Mouse (Mus musculus) cerebellum, adult 2 months (tissue): ENCODE measurements around the gene Gm10320. TPM values are rescaled to one million over a fixed set of nuclear protein-coding genes. Genes with fewer than 3 reads are reported as not detected.

ENCODE experiments used
- DNase-seq, 2 experiments: peaks; one replicate each; pipeline ENCODE4 v3.0.0; 2021
- H3K27ac ChIP-seq: fragments of 200-500 bp; 2 replicates; pipeline ENCODE4 v1.5.1; 2012; ENCODE audit warnings: low read length, control low read depth, inconsistent platforms; ENCODE audit not compliant: insufficient read depth
- H3K27me3 ChIP-seq: fragments of 200-500 bp; 2 replicates; pipeline ENCODE4 v1.6.1; 2012; ENCODE audit warnings: inconsistent platforms, mild to moderate bottlenecking, low read length, moderate library complexity; ENCODE audit not compliant: control insufficient read depth, insufficient read depth
- H3K4me1 ChIP-seq: fragments of 200-500 bp; 2 replicates; pipeline ENCODE4 v1.6.1; 2011; ENCODE audit warnings: low read length; ENCODE audit not compliant: control insufficient read depth, insufficient read depth
- H3K4me3 ChIP-seq: fragments of 200-500 bp; replicated peaks from 2 replicates; pipeline ENCODE3; 2011; ENCODE audit warnings: mild to moderate bottlenecking, low read depth, low read length, control low read depth; ENCODE audit not compliant: insufficient read depth
- CTCF ChIP-seq: fragments of 200-500 bp; IDR thresholded peaks from 2 replicates; pipeline ENCODE4 v1.5.1; 2011; ENCODE audit warnings: low read depth, mild to moderate bottlenecking, control low read depth, low read length, moderate library complexity, borderline replicate concordance; ENCODE audit not compliant: insufficient read depth
- POLR2A ChIP-seq: fragments of 200-500 bp; IDR thresholded peaks from 2 replicates; pipeline ENCODE4 v1.6.1; 2011; ENCODE audit warnings: low read length, control low read depth, borderline replicate concordance; ENCODE audit not compliant: insufficient read depth
- WGBS: fragments of 180-500 bp; shearing (Covaris S2); methylation state at CpG from one replicate; pipeline ENCODE4 v1.1.7; 2018; 5-methylcytosine and 5-hydroxymethylcytosine counted together
- polyA plus RNA-seq: library from polyadenylated mRNA; depleted of rRNA; stranded (reverse); fragments of >200 nt; gene quantifications from 2 replicates; pipeline ENCODE4 v1.2.3, GENCODE M21; 2012

The Gm10320 gene
- polyA plus RNA-seq, 1 experiment = 0.34 TPM

DNA sequence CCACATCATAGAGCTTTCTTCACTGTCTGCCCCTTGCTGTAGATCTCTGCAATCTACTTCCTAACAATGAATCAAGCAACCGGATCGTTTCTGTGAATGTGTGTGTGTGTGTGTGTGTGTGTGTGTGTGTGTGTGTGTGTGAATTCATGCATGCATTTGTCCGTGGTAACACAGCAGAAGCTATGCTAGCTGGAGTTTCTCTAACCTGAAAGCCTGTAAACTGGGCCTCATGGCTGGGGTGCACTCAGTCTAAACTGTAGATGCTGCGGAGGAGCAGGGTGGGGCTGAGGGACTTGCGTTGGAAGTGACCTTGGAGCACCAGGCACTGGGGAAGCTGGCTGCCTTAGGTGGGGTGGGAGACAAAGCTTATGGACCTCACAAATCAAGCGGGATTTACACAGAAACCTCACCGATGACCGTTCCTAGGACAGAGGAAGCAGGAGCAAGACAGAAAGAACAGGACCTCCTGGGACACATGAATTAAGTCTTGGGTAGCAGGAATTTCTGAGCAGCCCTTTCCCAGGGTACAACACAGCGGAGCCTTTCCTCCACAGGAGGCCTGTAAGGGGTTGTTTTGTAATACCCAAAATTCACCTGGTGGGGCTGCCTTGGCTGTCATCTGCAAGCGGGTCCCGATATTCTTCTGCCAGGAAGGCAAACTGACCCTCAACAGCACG lies 41.0 kb upstream of the Gm10320 start:
- no peak overlapping the region for H3K27ac ChIP-seq
- peaks cover 4% of the 10 kb centered on the region; the same call in 1 of the 2 replicates for H3K4me1 ChIP-seq
- no peak for DNase-seq
- no peak overlapping the region for H3K4me3 ChIP-seq
- 52% methylated on average over 12 of the region's 12 CpGs for WGBS
- no peaks in the 10 kb centered on the region; the same call in 1 of the 2 replicates for H3K27me3 ChIP-seq
- TF ChIP-seq CTCF (no peak), POLR2A (no peak)

DNA sequence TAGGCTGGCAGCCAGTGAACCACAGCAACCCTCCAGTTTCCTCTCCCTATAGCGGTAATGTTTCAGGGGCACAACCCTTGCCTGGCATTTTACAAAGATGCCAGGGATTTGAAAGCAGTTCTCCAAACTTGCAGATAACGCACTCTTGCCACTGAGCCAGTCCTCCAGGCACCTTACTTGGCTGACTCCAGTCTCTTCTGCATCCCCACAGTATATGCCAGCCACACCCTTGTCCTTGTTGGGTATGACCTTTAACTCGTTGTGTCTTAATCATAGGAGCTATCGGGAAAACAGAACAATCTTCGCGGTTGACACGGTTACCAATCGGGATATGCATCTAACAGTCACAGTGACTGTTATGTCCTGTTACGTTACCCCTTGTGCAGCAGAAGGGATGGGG lies 40.2 kb upstream of the Gm10320 start:
- TF ChIP-seq CTCF = no peak
- TF ChIP-seq POLR2A = no peak
- Histone ChIP-seq H3K4me3 (no peak overlapping the region), H3K4me1 (peaks cover 4% of the 10 kb centered on the region; the same call in 1 of the 2 replicates), H3K27ac (no peak overlapping the region), H3K27me3 (no peaks in the 10 kb centered on the region; the same call in 1 of the 2 replicates)
- DNase-seq = no peak
- WGBS = 88% methylated on average over 9 of the region's 9 CpGs

DNA sequence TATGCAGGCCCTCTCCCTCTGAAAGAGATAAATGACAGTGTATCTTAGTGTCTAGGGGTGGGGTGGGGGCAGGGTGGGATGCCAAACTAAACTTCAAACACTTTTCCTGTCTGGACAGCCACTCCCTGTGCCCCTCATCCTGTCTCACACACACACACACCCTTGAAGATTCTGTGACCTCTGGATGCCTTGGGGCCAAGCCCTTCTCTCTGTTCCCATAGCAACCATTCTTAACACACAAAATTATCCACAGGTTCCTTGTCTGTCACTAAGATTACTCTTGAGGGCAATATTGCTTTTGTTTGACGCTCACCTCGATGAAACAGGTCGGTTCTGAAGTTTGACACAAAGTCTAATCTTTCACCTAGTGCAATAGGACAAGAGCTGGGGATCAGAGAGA lies 39.5 kb upstream of the Gm10320 start:
- H3K4me1 ChIP-seq = peaks cover 4% of the 10 kb centered on the region; the same call in 1 of the 2 replicates
- no peak for DNase-seq
- 48% methylated on average over 3 of the region's 3 CpGs for WGBS
- TF ChIP-seq POLR2A (no peak), CTCF (no peak)
- no peaks in the 10 kb centered on the region; the same call in 1 of the 2 replicates for H3K27me3 ChIP-seq
- H3K4me3 ChIP-seq = no peak overlapping the region
- H3K27ac ChIP-seq = no peak overlapping the region

DNA sequence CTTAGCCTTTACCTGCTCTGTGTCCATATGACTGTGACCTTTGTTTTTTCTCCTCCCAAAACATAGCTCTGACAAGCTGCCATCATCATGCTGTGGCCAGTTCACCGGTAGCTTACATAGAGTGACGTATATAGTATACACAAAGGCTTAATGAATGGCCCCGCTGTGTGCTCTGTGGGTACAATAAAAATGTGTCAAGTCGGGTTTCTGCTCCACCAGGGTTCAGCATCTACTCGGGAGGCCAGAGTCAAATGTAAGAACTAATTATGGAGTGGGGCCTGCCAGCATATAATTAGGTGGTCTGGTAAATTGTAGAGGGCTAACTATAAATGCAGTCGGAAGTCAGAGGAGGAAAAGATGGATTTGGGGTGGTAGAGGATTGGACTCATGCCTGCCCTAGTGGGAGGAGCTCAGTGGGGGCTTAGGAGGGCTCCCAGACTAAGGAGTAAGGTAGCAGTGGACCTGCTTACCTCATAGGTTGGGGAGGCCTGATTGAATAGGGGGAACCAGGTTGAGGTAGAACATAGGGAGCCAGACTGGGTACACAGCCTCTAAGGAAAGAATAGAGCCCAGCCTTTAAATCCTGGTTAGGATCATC lies 32.0 kb upstream of the Gm10320 start:
- Histone ChIP-seq H3K4me1 (no peaks in the 10 kb centered on the region), H3K27ac (no peak overlapping the region), H3K27me3 (no peaks in the 10 kb centered on the region), H3K4me3 (no peak overlapping the region)
- 44% methylated on average over 6 of the region's 6 CpGs for WGBS
- TF ChIP-seq CTCF (no peak), POLR2A (no peak)
- no peak for DNase-seq

DNA sequence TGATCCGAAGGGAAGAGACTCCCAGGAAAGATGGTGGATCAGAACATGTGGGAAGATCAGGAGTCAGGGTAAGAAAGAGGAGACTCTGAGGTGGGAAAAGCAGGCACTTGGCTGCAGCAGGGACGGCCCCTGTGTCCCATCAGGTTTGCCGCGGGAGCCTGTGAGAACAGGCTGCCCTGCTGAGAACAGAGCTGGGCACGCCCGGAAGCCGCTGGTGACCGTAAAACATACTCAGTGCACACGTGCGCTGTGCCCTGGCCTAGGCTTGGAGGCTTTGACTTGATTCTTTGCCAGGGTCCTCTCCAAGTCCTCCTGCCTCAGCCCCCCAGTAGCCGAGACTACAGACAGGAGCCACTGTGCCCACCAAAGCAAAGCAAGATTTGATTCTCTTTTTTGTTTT lies 26.5 kb upstream of the Gm10320 start:
- Histone ChIP-seq H3K4me1 (no peaks in the 10 kb centered on the region), H3K4me3 (no peak overlapping the region), H3K27me3 (no peaks in the 10 kb centered on the region; the same call in 1 of the 2 replicates), H3K27ac (no peak overlapping the region)
- no peak for DNase-seq
- no peak for TF ChIP-seq POLR2A
- TF ChIP-seq CTCF = no peak
- 25% methylated on average over 11 of the region's 11 CpGs for WGBS

DNA sequence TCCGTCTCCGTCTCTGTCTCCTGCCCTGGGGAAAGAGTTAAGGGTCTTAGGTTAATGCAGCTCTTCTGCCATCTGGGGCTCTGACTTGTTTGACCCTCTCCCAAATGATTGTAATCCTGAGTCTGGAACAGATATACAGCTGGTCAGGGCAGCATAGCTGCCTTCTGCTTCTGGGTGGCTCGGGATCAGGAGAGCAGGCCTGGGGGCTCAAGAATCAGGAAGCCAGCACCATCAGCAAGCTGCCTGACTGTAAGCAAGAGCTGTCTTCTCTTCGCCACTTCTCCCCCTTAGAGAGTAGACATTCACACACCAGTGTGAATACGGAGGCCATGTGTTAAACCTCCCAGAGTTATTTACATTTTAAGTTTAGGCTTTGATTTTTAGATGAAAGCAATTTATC lies 25.9 kb upstream of the Gm10320 start:
- TF ChIP-seq POLR2A = no peak
- no peak for TF ChIP-seq CTCF
- no peak for DNase-seq
- Histone ChIP-seq H3K4me3 (no peak overlapping the region), H3K27ac (no peak overlapping the region), H3K4me1 (no peaks in the 10 kb centered on the region), H3K27me3 (no peaks in the 10 kb centered on the region; the same call in 1 of the 2 replicates)
- 66% methylated on average over 5 of the region's 5 CpGs for WGBS

DNA sequence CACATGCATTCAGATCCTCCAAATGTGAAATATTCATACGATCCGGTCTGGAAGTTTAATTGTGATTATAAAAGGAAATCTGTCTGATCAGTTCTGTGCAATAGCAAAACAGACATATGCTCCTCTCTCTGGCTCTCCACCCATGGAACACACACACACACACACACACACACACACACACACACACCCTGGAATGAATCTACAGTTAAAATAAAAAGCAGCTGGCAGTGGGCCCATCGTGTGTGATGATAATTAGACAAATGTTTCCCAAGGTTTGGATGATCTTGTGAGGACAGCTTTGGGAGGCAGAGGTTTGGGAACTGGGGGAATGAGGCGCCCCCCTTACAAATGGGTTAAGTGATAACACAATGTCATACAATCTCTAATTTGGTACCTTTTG lies 25.2 kb upstream of the Gm10320 start:
- Histone ChIP-seq H3K27ac (no peak overlapping the region), H3K4me3 (no peak overlapping the region), H3K27me3 (no peaks in the 10 kb centered on the region; the same call in 1 of the 2 replicates), H3K4me1 (no peaks in the 10 kb centered on the region)
- DNase-seq = no peak
- WGBS = 69% methylated on average over 4 of the region's 4 CpGs
- no peak for TF ChIP-seq CTCF
- TF ChIP-seq POLR2A = no peak

DNA sequence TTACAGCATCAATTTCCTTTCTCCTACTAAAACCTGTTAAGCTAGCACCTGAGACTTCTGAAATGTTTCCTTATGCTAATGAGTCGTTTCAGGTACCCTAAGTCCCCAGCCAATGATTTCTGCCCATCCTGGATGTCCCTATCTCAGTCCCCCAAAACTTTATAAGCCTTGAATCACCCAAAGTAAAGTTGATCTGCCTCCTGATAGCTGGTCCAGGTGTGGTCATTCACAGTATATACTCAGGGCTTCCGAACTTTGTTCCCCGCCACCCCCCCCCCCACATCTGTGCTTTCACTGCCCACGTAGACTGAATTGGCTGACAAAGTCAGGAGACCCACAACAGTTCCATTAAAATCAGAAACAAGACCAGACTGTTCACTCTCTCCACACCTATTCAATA lies 20.3 kb upstream of the Gm10320 start:
- H3K27ac ChIP-seq = no peak overlapping the region
- DNase-seq = no peak
- WGBS = 77% methylated on average over 4 of the region's 4 CpGs
- H3K4me1 ChIP-seq = no peaks in the 10 kb centered on the region
- H3K27me3 ChIP-seq = no peaks in the 10 kb centered on the region; the same call in 1 of the 2 replicates
- TF ChIP-seq CTCF = no peak
- TF ChIP-seq POLR2A = no peak
- H3K4me3 ChIP-seq = no peak overlapping the region
